ENCODE assay signal across 8 mouse cellular contexts in genomic region chr14:27044221-27044966, GRCm38 (mm10). TPM values are rescaled to one million over a fixed set of nuclear protein-coding genes. Genes with fewer than 3 reads are reported as not detected.
DNase-seq lines count a peak whose midpoint lies in the region; ATAC-seq and TF ChIP-seq lines count a peak whose summit lies in the region.

No protein-coding gene starts in this region.

- TF ChIP-seq CTCF in midbrain, postnatal 0 days (IDR thresholded peaks at IDR 0.05) = no peak

- 4% methylated on average over 11 of the region's 11 CpGs for WGBS in midbrain, embryonic 11.5 days
- WGBS in midbrain, postnatal 0 days = 15% methylated on average over 11 of the region's 11 CpGs
- WGBS in embryonic facial prominence, embryonic 13.5 days = 10% methylated on average over 11 of the region's 11 CpGs
- under 1% methylated on average over 11 of the region's 11 CpGs for WGBS in neural tube, embryonic 14.5 days

- H3K9me3 ChIP-seq in midbrain, embryonic 11.5 days (ENCODE audit: control insufficient read depth, low read length) = no peaks in the 10 kb centered on the region
- no peaks in the 10 kb centered on the region for H3K9me3 ChIP-seq in midbrain, postnatal 0 days (ENCODE audit: low read length)
- H3K9me3 ChIP-seq in embryonic facial prominence, embryonic 13.5 days = no peaks in the 10 kb centered on the region
- no peaks in the 10 kb centered on the region for H3K9me3 ChIP-seq in neural tube, embryonic 14.5 days (ENCODE audit: control insufficient read depth, low read length)

- H3K36me3 ChIP-seq in midbrain, embryonic 11.5 days (ENCODE audit: control insufficient read depth, insufficient read depth, low read length) = no peaks in the 10 kb centered on the region
- peaks cover 7% of the 10 kb centered on the region; the same call in 1 of the 2 replicates for H3K36me3 ChIP-seq in midbrain, postnatal 0 days (ENCODE audit: insufficient read depth, low read length)
- H3K36me3 ChIP-seq in embryonic facial prominence, embryonic 13.5 days = no peaks in the 10 kb centered on the region
- H3K36me3 ChIP-seq in neural tube, embryonic 14.5 days (ENCODE audit: control insufficient read depth, insufficient read depth, low read length) = no peaks in the 10 kb centered on the region

- peak overlapping the region; percentile 14 for H3K4me2 ChIP-seq in midbrain, embryonic 11.5 days
- H3K4me2 ChIP-seq in midbrain, postnatal 0 days (ENCODE audit: low read depth, low read length, poor library complexity, severe bottlenecking) = no peak overlapping the region
- H3K4me2 ChIP-seq in embryonic facial prominence, embryonic 13.5 days = peak overlapping the region; percentile 79
- no peak overlapping the region for H3K4me2 ChIP-seq in neural tube, embryonic 14.5 days (ENCODE audit: low read depth, low read length)

- peak overlapping the region; percentile 55 for H3K27ac ChIP-seq in midbrain, embryonic 11.5 days (ENCODE audit: low read depth, low read length)
- no peak overlapping the region for H3K27ac ChIP-seq in midbrain, postnatal 0 days (ENCODE audit: low read depth, low read length)
- H3K27ac ChIP-seq in embryonic facial prominence, embryonic 13.5 days = peak overlapping the region; percentile 75
- no peak overlapping the region for H3K27ac ChIP-seq in neural tube, embryonic 14.5 days (ENCODE audit: low read depth, low read length)

- H3K4me1 ChIP-seq in midbrain, embryonic 11.5 days (ENCODE audit: control insufficient read depth, insufficient read depth, low read length) = peaks cover 31% of the 10 kb centered on the region
- H3K4me1 ChIP-seq in midbrain, postnatal 0 days (ENCODE audit: insufficient read depth, low read length) = no peaks in the 10 kb centered on the region; the same call in 1 of the 2 replicates
- H3K4me1 ChIP-seq in embryonic facial prominence, embryonic 13.5 days = peaks cover 92% of the 10 kb centered on the region
- peaks cover 12% of the 10 kb centered on the region for H3K4me1 ChIP-seq in neural tube, embryonic 14.5 days (ENCODE audit: control insufficient read depth, insufficient read depth, low read length)

- peak; percentile 67 for ATAC-seq in midbrain, embryonic 11.5 days (ENCODE audit: low FRiP score)
- no peak for ATAC-seq in midbrain, postnatal 0 days (ENCODE audit: low FRiP score)
- ATAC-seq in embryonic facial prominence, embryonic 13.5 days (ENCODE audit: insufficient number of reproducible peaks, insufficient read depth, low FRiP score, low TSS enrichment, low read depth) = 0 out of 2 replicates have a peak, but pooled peaks have one; percentile 29
- peak; percentile 44; the same call in 1 of the 2 replicates for ATAC-seq in neural tube, embryonic 14.5 days (ENCODE audit: low read depth)
- ATAC-seq in CD4-positive, CD25-positive, alpha-beta regulatory T cell, adult 4 months = no peak

- intact Hi-C loops in heart, postnatal 25 days (cut with DNase I) = loop anchor here (5.0 to 10.0 kb wide), 2 partner anchors 33 to 380 kb away; partner anchors contain the start of gene Fam208a

- H3K4me3 ChIP-seq in midbrain, embryonic 11.5 days (ENCODE audit: low read depth, low read length) = 0 out of 2 replicates have a peak overlapping the region, but pooled peaks have one; percentile 4
- H3K4me3 ChIP-seq in midbrain, postnatal 0 days (ENCODE audit: low read depth, low read length) = no peak overlapping the region
- no peak overlapping the region for H3K4me3 ChIP-seq in embryonic facial prominence, embryonic 13.5 days
- H3K4me3 ChIP-seq in neural tube, embryonic 14.5 days (ENCODE audit: low read depth, low read length) = no peak overlapping the region

- peak overlapping the region; percentile 20; the same call in 1 of the 2 replicates for H3K9ac ChIP-seq in midbrain, embryonic 11.5 days (ENCODE audit: low read length)
- H3K9ac ChIP-seq in midbrain, postnatal 0 days (replicated peaks; ENCODE audit: low read length, poor library complexity, severe bottlenecking) = no peak overlapping the region
- 0 out of 2 replicates have a peak overlapping the region, but pooled peaks have one; percentile 51 for H3K9ac ChIP-seq in embryonic facial prominence, embryonic 13.5 days
- H3K9ac ChIP-seq in neural tube, embryonic 14.5 days (replicated peaks; ENCODE audit: low read depth, low read length) = no peak overlapping the region

- peaks cover 32% of the 10 kb centered on the region for H3K27me3 ChIP-seq in midbrain, embryonic 11.5 days (ENCODE audit: control insufficient read depth, insufficient read depth, low read length)
- peaks cover 6% of the 10 kb centered on the region for H3K27me3 ChIP-seq in midbrain, postnatal 0 days (ENCODE audit: insufficient read depth, low read length)
- H3K27me3 ChIP-seq in embryonic facial prominence, embryonic 13.5 days = no peaks in the 10 kb centered on the region
- 0 out of 2 replicates have a peak, but pooled peaks cover 3% of the 10 kb centered on the region for H3K27me3 ChIP-seq in neural tube, embryonic 14.5 days (ENCODE audit: control insufficient read depth, insufficient read depth, low read length)

- DNase-seq in midbrain, embryonic 11.5 days (ENCODE audit: low spot score, missing footprints) = peak; percentile 88
- no peak for DNase-seq in midbrain, postnatal 0 days (ENCODE audit: low spot score)
- peak; percentile 50 for DNase-seq in heart, postnatal 25 days (ENCODE audit: low spot score)
- no peak for DNase-seq in spleen, postnatal 14 days (ENCODE audit: low spot score in 2 of 2)
- DNase-seq in layer of hippocampus, postnatal 14 days (ENCODE audit: low spot score in 2 of 2) = no peak

RNA-seq across cellular contexts. Expression of gene Il17rd, which starts 5.7 kb away (rescaled TPM):
- 3.3 and 4.7 TPM in 2 replicates for polyA plus RNA-seq in midbrain, embryonic 11.5 days (2014; fragmentation: Nextera tagmentation; extraction: Ambion mirVana)
- total RNA-seq in midbrain, postnatal 0 days (2014; rRNA removed) = 9.1 TPM in 2 replicates
- 1.2 and 1.5 TPM in 2 replicates for polyA plus RNA-seq in midbrain, postnatal 0 days (2015; fragmentation: Nextera tagmentation; extraction: Ambion mirVana)
- 6.8 and 6.9 TPM in 2 replicates for polyA plus RNA-seq in embryonic facial prominence, embryonic 13.5 days (2015; fragmentation: Nextera tagmentation; extraction: Ambion mirVana)
- 1 to 10 TPM; 3.6 to 5.7 TPM for total RNA-seq in heart, postnatal 25 days (2021)
- 2.1 and 2.4 TPM in 2 replicates for polyA plus RNA-seq in neural tube, embryonic 14.5 days (2014; fragmentation: Nextera tagmentation; extraction: Ambion mirVana)
- polyA plus RNA-seq in CD4-positive, CD25-positive, alpha-beta regulatory T cell, adult 4 months (2017; shearing (Covaris generic)) = under 1 TPM; 0.20 TPM
- 1 to 10 TPM; 3.9 to 4.3 TPM for total RNA-seq in layer of hippocampus, postnatal 14 days (2021)

RNA-seq across cellular contexts. Expression of gene Hesx1, which starts 50.2 kb away (rescaled TPM):
- polyA plus RNA-seq in midbrain, embryonic 11.5 days (2014; fragmentation: Nextera tagmentation; extraction: Ambion mirVana) = 0.39 TPM in 1 of 2 replicates, not detected in the other
- 0.88 TPM in 1 of 2 replicates, not detected in the other for total RNA-seq in midbrain, postnatal 0 days (2014; rRNA removed)
- polyA plus RNA-seq in midbrain, postnatal 0 days (2015; fragmentation: Nextera tagmentation; extraction: Ambion mirVana) = 0.16 and 0.40 TPM in 2 replicates
- 0.21 and 0.28 TPM in 2 replicates for polyA plus RNA-seq in embryonic facial prominence, embryonic 13.5 days (2015; fragmentation: Nextera tagmentation; extraction: Ambion mirVana)
- total RNA-seq in heart, postnatal 25 days (2021) = not detected
- polyA plus RNA-seq in neural tube, embryonic 14.5 days (2014; fragmentation: Nextera tagmentation; extraction: Ambion mirVana) = not detected in 2 replicates
- polyA plus RNA-seq in CD4-positive, CD25-positive, alpha-beta regulatory T cell, adult 4 months (2017; shearing (Covaris generic)) = 1 to 10 TPM in 1 of 2 experiments, not detected in 1; 1.8 TPM
- total RNA-seq in layer of hippocampus, postnatal 14 days (2021) = not detected

Comparison
In these comparisons a context has a peak if more than half of its experiments do, and no peak if none do; other contexts are left out.
1. ATAC-seq: peak in midbrain, embryonic 11.5 days (single experiment), embryonic facial prominence, embryonic 13.5 days (single experiment) and neural tube, embryonic 14.5 days (single experiment); none in midbrain, postnatal 0 days (single experiment) and CD4-positive, CD25-positive, alpha-beta regulatory T cell, adult 4 months (single experiment).
2. DNase-seq: peak in midbrain, embryonic 11.5 days (single experiment) and heart, postnatal 25 days (single experiment); none in midbrain, postnatal 0 days (single experiment), spleen, postnatal 14 days (0 of 2) and layer of hippocampus, postnatal 14 days (0 of 2).
3. H3K27ac ChIP-seq: peak in midbrain, embryonic 11.5 days (single experiment) and embryonic facial prominence, embryonic 13.5 days (single experiment); none in midbrain, postnatal 0 days (single experiment) and neural tube, embryonic 14.5 days (single experiment).
4. H3K4me2 ChIP-seq: peak in midbrain, embryonic 11.5 days (single experiment) and embryonic facial prominence, embryonic 13.5 days (single experiment); none in midbrain, postnatal 0 days (single experiment) and neural tube, embryonic 14.5 days (single experiment).
5. H3K9ac ChIP-seq: peak in midbrain, embryonic 11.5 days (single experiment) and embryonic facial prominence, embryonic 13.5 days (single experiment); none in midbrain, postnatal 0 days (single experiment) and neural tube, embryonic 14.5 days (single experiment).